Mouse (Mus musculus) activated CD4-positive, CD25-positive, alpha-beta regulatory T cell, adult 4 months (primary cell): ENCODE results near the gene Prkar2b. TPM values are rescaled to one million over a fixed set of nuclear protein-coding genes. Genes with fewer than 3 reads are reported as not detected.
"Not testable (repeated sequence)": the region's sequence is repeated elsewhere in the genome, so short reads cannot be mapped to it uniquely, and the experiment has no call there.

Source experiments
- ATAC-seq: one replicate; pipeline ENCODE4 v1.8.0; 2017
- polyA plus RNA-seq, 2 experiments: library from polyadenylated mRNA; unstranded; fragments of 100-300 nt; shearing (Covaris generic); gene quantifications; one replicate each; pipeline ENCODE4 v1.2.1; 2017

The Prkar2b gene
- polyA plus RNA-seq, 2 experiments from 2014 or later, result 0.68 to 1.2 TPM

- ATAC-seq, result no peak
Measured at GRCm38 (mm10) chr12:32059707-32060106, 1.4 kb downstream of the Prkar2b start.

- ATAC-seq, result no peak
Measured at GRCm38 (mm10) chr12:32059135-32059534, 2.0 kb downstream of the Prkar2b start.

- no peak for ATAC-seq
Measured at GRCm38 (mm10) chr12:32057461-32058199, 3.5 kb downstream of the Prkar2b start.

GRCm38 (mm10) chr12:32055797-32056196 lies 5.3 kb downstream of the Prkar2b start:
- no peak for ATAC-seq

GRCm38 (mm10) chr12:32054476-32055166 lies 6.5 kb downstream of the Prkar2b start:
- no peak for ATAC-seq

GRCm38 (mm10) chr12:32053637-32054366 lies 7.3 kb downstream of the Prkar2b start:
- ATAC-seq, result no peak

GRCm38 (mm10) chr12:32052882-32053281 lies 8.2 kb downstream of the Prkar2b start:
- no peak for ATAC-seq

GRCm38 (mm10) chr12:32050165-32050564 lies 10.9 kb downstream of the Prkar2b start:
- ATAC-seq, result no peak

GRCm38 (mm10) chr12:32045566-32046330 lies 15.3 kb downstream of the Prkar2b start:
- ATAC-seq, result no peak

GRCm38 (mm10) chr12:32044487-32045134 lies 16.5 kb downstream of the Prkar2b start:
- no peak for ATAC-seq

- no peak for ATAC-seq
Measured at GRCm38 (mm10) chr12:32033536-32033935, 27.6 kb downstream of the Prkar2b start.

GRCm38 (mm10) chr12:32032917-32033316 lies 28.2 kb downstream of the Prkar2b start:
- no peak for ATAC-seq

- no peak for ATAC-seq
Measured at GRCm38 (mm10) chr12:32018376-32018750, 42.7 kb downstream of the Prkar2b start.

- peak; percentile 75 for ATAC-seq
Measured at GRCm38 (mm10) chr12:32017636-32018375, 43.3 kb downstream of the Prkar2b start.

- ATAC-seq, result no peak
Measured at GRCm38 (mm10) chr12:32016472-32016871, 44.6 kb downstream of the Prkar2b start.

GRCm38 (mm10) chr12:32015268-32015769 lies 45.8 kb downstream of the Prkar2b start:
- peak; percentile 48 for ATAC-seq

- ATAC-seq, result no peak
Measured at GRCm38 (mm10) chr12:32014811-32015210, 46.3 kb downstream of the Prkar2b start.

- ATAC-seq, result peak; percentile 53
Measured at GRCm38 (mm10) chr12:32012169-32012568, 48.9 kb downstream of the Prkar2b start.

GRCm38 (mm10) chr12:32011128-32011527 lies 50.0 kb downstream of the Prkar2b start:
- no peak for ATAC-seq

- not testable (repeated sequence) for ATAC-seq
Measured at GRCm38 (mm10) chr12:32009985-32010369, 51.1 kb downstream of the Prkar2b start.
